Mouse (Mus musculus): ENCODE data around the gene Tnnt1. TPM values are rescaled to one million over a fixed set of nuclear protein-coding genes. Genes with fewer than 3 reads are reported as not detected.

Gene Tnnt1
- total RNA-seq, 2 experiments from 2014 or later = 7.6 to 11.7 TPM

Other genes starting within 250 kb of the Tnnt1 start
- gene Ncr1, start 178.7 kb downstream of the Tnnt1 start, total RNA-seq (2021) = not detected
- gene Gp6, start 118.6 kb downstream of the Tnnt1 start, total RNA-seq (2021) = not detected
- gene Rdh13, start 70.7 kb downstream of the Tnnt1 start, total RNA-seq (2021) = 10 to 100 TPM; 25.3 to 28.1 TPM
- 1 to 10 TPM; 4.7 to 7.9 TPM for gene Eps8l1, start 55.7 kb downstream of the Tnnt1 start, total RNA-seq (2021)
- 100 to 1,000 TPM; 154 TPM for gene Ppp1r12c, start 14.7 kb downstream of the Tnnt1 start, total RNA-seq (2021)
- 1 to 10 TPM in 1 of 2 experiments, under 1 TPM in 1; 0.88 to 1.3 TPM for gene Tnni3, start 7.8 kb upstream of the Tnnt1 start, total RNA-seq (2021)
- gene Dnaaf3, start 16.1 kb upstream of the Tnnt1 start, total RNA-seq (2021) = under 1 TPM; 0.23 to 0.37 TPM
- 100 to 1,000 TPM; 281 to 299 TPM for gene Syt5, start 31.2 kb upstream of the Tnnt1 start, total RNA-seq (2021)
- 1 to 10 TPM in 1 of 2 experiments, under 1 TPM in 1; 0.82 to 1.1 TPM for gene Ptprh, start 87.7 kb upstream of the Tnnt1 start, total RNA-seq (2021)
- 10 to 100 TPM; 13.9 to 16.7 TPM for gene Tmem86b, start 115.0 kb upstream of the Tnnt1 start, total RNA-seq (2021)
- 100 to 1,000 TPM; 129 to 135 TPM for gene Ppp6r1, start 142.6 kb upstream of the Tnnt1 start, total RNA-seq (2021)
- 100 to 1,000 TPM; 100 to 105 TPM for gene Hspbp1, start 168.7 kb upstream of the Tnnt1 start, total RNA-seq (2021)
- 100 to 1,000 TPM; 436 to 437 TPM for gene Brsk1, start 174.2 kb upstream of the Tnnt1 start, total RNA-seq (2021)
- gene Tmem150b, start 208.9 kb upstream of the Tnnt1 start, total RNA-seq (2021) = not detected
- gene Kmt5c, start 223.7 kb upstream of the Tnnt1 start, total RNA-seq (2021) = 10 to 100 TPM; 19.0 to 25.2 TPM
- gene Cox6b2, start 236.7 kb upstream of the Tnnt1 start, total RNA-seq (2021) = 1 to 10 TPM; 5.0 to 8.8 TPM

Data from left cerebral cortex, adult 18-20 months (tissue).